Mouse (Mus musculus): ENCODE data around the gene Rerg.

The Rerg gene

GRCm38 (mm10) chr6:137014346-137014745, 156.0 kb downstream of the Rerg start:
- no peak for DNase-seq (ENCODE audit: low spot score in 2 of 2)

GRCm38 (mm10) chr6:137011187-137011586, 159.1 kb downstream of the Rerg start:
- no peak for DNase-seq (ENCODE audit: low spot score in 2 of 2)
